In the genomic region with DNA sequence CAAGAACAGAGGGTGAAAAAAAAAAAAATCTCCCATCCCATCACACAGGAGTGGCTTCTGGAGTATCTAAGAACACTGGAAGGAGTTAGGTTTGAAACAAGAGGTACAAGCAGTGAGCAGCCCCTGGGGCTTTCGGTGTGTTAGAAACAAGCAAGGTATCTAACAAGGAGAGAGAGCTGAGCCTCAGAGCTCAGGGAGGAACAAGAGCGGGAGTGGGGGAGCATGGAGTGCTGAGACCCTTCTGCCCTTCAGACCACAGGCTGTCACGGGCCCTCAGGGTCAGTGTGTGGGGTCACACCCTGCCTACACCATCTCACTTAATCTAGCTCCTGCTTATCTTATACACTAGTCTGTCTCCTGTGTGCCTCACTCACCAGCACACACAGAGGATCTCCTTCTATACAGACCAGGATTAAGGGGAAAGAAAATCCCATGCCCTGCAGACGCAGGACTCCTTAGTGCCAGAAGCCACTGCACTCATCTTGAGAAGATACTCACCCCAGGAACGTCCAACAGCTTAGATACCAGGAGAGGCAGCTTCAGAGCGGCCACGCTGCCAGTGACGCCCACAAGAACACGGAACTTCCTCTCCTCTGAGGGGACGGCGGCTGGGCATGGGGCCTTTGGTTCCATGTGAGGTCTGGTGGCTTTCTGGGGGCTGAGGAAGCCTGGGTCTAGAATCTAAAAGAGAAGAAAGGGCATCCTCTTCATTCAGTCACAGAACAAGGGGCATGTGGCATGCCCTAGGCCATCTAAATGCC, we compare ENCODE assay signal across 11 mouse cellular contexts. TPM values are rescaled to one million over a fixed set of nuclear protein-coding genes. Genes with fewer than 3 reads are reported as not detected.
DNase-seq lines count a peak whose midpoint lies in the region; ATAC-seq and TF ChIP-seq lines count a peak whose summit lies in the region.
"Had no signal": no experiment of that assay in that cellular context is flagged by ENCODE, and none has a peak within 500 bp of the region (broad histone marks: within the 10 kb centered on the region; RNA-seq: fewer than 3 reads in every experiment).

No protein-coding gene starts in this region.

- H3K27ac ChIP-seq in gastrocnemius, adult 2 months, result no peak overlapping the region; the same call in 1 of the 2 replicates
- H3K27ac ChIP-seq in left cerebral cortex, adult 2 months, result peak overlapping the region; percentile 12; the same call in 1 of the 2 replicates
- H3K27ac ChIP-seq: forebrain, embryonic 13.5 days; hindbrain, embryonic 12.5 days; liver, embryonic 14.5 days had no signal

- no peak overlapping the region for H3K4me3 ChIP-seq in gastrocnemius, adult 2 months
- H3K4me3 ChIP-seq in left cerebral cortex, adult 2 months, result no peak overlapping the region
- H3K4me3 ChIP-seq: forebrain, embryonic 13.5 days; hindbrain, embryonic 12.5 days had no signal

- DNase-seq in gastrocnemius, adult 2 months, result peak; percentile 27
- no peak for DNase-seq in gastrocnemius, postnatal 36 days
- DNase-seq in left cerebral cortex, adult 2 months (ENCODE audit: extremely low spot score in 1 of 2, low spot score in 2 of 2), result no peak
- no peak for DNase-seq in left cerebral cortex, adult 9 months (ENCODE audit: low spot score in 2 of 2)
- no peak for DNase-seq in urinary bladder, postnatal 10 days (ENCODE audit: low spot score)

- intact Hi-C loops in gastrocnemius, adult 2 months (cut with DNase I), result no loop called here
- intact Hi-C loops in gastrocnemius, postnatal 36 days (cut with DNase I), result loop anchor here (2.0 kb wide), 2 partner anchors 176 to 226 kb away; no protein-coding TSS in a partner anchor
- intact Hi-C loops in left cerebral cortex, adult 2 months (cut with DNase I), result loop anchor here (5.0 to 10.0 kb wide), 3 partner anchors 272 to 540 kb away; partner anchors contain the start of gene Sin3a

- no peak for TF ChIP-seq CTCF in gastrocnemius, adult 2 months (IDR thresholded peaks at IDR 0.05)
- no peak for TF ChIP-seq CTCF in left cerebral cortex, adult 2 months (IDR thresholded peaks at IDR 0.05)

- ATAC-seq in granulocyte monocyte progenitor cell, adult 5-6 weeks (replicated peaks; ENCODE audit: poor library complexity, severe bottlenecking), result peak; percentile 30; the same call in 1 of the 2 replicates
- no peak for ATAC-seq in inflammation-experienced regulatory T-cells, adult 6 months

RNA-seq across cellular contexts. Expression of gene Ppcdc, which starts 5.3 kb away (rescaled TPM):
- total RNA-seq in gastrocnemius, adult 2 months (2021), result 1 to 10 TPM; 7.8 to 8.1 TPM
- 1 to 10 TPM; 7.1 to 7.7 TPM for total RNA-seq in gastrocnemius, postnatal 36 days (2021)
- total RNA-seq in left cerebral cortex, adult 2 months (2021), result 10 to 100 TPM; 16.3 to 16.8 TPM
- total RNA-seq in granulocyte monocyte progenitor cell, adult 5-6 weeks (2014; fragmentation: Nextera tagmentation), result 19.4 and 25.2 TPM in 2 replicates
- 10.0 and 13.4 TPM in 2 replicates for total RNA-seq in granulocyte monocyte progenitor cell, adult 5-6 weeks (2017)
- 100 to 1,000 TPM in 2 of 3 experiments, 10 to 100 TPM in 1; 65.2 to 228 (median 153) TPM for polyA plus RNA-seq in inflammation-experienced regulatory T-cells, adult 6 months (2017; shearing (Covaris generic))

RNA-seq across cellular contexts. Expression of gene Scamp5, which starts 33.3 kb away (rescaled TPM):
- total RNA-seq in gastrocnemius, adult 2 months (2021), result under 1 TPM; 0.82 to 0.95 TPM
- under 1 TPM; 0.66 to 0.74 TPM for total RNA-seq in gastrocnemius, postnatal 36 days (2021)
- total RNA-seq in left cerebral cortex, adult 2 months (2021), result 100 to 1,000 TPM; 379 TPM
- total RNA-seq in granulocyte monocyte progenitor cell, adult 5-6 weeks (2014; fragmentation: Nextera tagmentation), result 5.4 and 8.2 TPM in 2 replicates
- 1.6 and 2.2 TPM in 2 replicates for total RNA-seq in granulocyte monocyte progenitor cell, adult 5-6 weeks (2017)
- not detected for polyA plus RNA-seq in inflammation-experienced regulatory T-cells, adult 6 months (2017; shearing (Covaris generic))
- total RNA-seq: monocyte, adult 5-6 weeks had no signal

Comparison
In these comparisons a context has a peak if more than half of its experiments do, and no peak if none do; other contexts are left out.
1. RNA of gene Scamp5, which starts 33.3 kb away (total RNA-seq): 379 TPM in left cerebral cortex, adult 2 months; 1.6 to 8.2 TPM in granulocyte monocyte progenitor cell, adult 5-6 weeks, 0.82 to 0.95 TPM in gastrocnemius, adult 2 months and 0.66 to 0.74 TPM in gastrocnemius, postnatal 36 days; every median in the first group is over 10 times any median in the second.